Mouse (Mus musculus) urinary bladder, postnatal 14 days (tissue): Measurements from ENCODE around the gene Cpsf4l.
A peak's percentile ranks its signal among the peaks of the same experiment; 100 is the strongest.
"Not testable (repeated sequence)": the region's sequence is repeated elsewhere in the genome, so short reads cannot be mapped to it uniquely, and the experiment has no call there.

ENCODE experiments used
- DNase-seq: peaks from one replicate; pipeline ENCODE4 v3.0.0; 2021; ENCODE audit warnings: low spot score

The Cpsf4l gene

DNA sequence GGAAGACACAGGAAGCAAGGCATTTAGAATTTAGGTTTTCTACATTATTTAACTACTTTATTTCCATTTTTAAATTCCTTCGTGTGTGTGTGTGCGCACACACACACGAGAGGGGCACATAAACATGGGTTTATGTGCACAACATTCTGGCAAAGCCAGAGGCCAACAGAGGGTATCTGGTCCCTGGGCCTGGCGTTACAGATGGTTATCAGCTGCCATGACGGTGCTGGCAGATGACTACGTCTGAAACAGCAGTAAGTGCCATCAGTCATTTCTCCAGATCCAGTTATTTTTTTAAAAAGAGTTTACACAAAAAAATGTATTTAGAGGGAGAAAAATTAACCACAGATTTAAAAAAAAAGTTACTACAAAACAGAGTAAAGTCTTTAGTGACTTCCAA lies 43.6 kb downstream of the Cpsf4l start:
- DNase-seq, result no peak

DNA sequence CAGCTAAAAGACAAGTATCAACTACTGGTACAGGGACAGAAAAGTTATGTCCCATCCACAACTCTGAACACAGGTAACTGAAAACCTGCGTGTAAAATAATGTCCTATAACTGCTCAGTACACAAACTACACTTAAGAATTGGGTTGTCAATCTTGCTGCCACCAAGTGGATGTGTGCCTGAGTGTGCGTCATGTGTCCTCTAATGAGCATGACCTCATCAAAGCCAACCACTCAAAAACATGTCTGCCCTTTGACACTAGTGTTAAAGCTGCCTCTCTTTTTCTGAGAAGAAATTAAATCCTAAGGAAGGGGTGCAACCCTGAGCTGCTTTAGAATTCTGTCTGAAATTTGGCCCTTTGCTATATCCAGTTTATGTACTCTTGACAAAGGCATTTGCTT lies 45.5 kb downstream of the Cpsf4l start:
- DNase-seq, result no peak

DNA sequence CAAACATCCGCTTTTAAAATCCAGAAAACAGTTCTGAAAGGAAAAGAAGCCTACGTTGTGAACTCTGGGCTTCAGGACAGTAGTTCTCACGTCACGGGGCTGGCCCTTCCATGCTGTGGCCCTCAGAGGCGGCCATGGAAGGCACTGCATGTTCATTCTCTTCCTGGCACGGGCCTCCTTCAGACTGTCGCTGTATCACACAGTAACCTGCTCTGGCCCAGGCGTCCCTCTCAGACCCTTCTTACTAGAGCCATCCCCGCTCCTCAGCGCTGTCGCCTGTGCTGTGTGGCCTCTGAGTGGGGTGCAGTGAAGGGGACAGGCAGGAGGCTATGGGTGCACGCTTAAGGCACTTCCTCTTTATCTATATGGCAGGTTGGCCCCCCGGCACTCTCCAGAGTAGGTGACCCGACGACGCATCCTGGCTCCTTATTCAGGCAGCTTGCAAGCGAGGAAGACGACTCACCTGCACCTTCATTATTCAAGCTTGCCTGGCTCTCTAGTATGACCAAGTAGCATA lies 47.9 kb downstream of the Cpsf4l start:
- DNase-seq, result no peak

DNA sequence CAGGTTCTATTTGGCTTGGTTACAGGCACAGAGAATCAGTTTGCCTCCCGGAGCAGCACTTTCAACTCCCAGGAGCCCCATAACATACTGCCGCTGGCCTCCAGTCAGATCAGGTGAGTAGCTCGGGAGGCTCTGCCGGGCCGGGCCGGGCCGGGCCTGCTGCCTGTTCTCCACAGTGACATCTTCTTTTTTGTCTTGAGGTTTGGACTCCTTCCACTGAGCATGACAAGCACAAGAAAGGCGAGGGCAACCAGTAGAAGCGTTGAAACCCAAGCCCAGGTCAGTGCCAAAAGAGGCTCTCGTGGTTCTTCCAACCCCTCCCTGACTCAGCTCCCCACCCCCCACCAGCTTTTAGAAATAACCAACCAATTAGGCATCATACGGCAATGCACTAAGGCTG lies 48.9 kb downstream of the Cpsf4l start:
- no peak for DNase-seq

DNA sequence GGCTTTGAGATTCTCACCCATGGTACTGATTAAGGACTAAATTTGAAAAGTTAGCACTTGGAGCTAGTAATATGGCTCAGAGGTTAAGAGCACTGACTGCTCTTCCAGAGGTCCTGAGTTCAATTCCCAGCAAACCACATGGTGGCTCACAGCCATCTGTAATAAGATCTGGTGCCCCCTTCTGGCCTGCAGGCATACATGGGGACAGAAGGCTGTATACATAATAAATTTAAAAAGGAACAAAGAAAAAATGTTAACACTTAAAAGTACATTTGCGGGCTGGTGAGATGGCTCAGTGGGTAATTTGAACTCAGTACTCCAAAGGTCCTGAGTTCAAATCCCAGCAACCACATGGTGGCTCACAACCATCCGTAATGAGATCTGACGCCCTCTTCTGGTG lies 49.6 kb downstream of the Cpsf4l start:
- DNase-seq, result not testable (repeated sequence)

DNA sequence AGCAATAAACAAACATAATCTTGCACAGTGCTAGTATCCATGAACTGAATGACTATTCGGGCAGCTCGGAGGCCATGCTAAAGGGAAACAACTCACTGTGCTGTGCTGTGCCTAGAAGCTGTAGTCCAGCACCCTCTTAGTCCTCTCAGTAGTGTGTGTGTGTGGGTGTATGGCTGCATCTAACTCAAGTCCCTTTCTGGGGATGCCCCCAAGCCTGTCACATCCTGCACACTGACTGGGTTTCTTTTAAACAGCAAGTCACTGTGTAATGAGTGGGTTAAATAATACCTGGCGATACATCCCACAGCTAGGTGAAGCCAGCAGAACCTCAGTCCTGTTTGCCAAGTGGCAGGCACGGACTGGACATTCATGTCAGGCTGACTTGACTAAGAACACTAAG lies 51.1 kb downstream of the Cpsf4l start:
- DNase-seq, result no peak

DNA sequence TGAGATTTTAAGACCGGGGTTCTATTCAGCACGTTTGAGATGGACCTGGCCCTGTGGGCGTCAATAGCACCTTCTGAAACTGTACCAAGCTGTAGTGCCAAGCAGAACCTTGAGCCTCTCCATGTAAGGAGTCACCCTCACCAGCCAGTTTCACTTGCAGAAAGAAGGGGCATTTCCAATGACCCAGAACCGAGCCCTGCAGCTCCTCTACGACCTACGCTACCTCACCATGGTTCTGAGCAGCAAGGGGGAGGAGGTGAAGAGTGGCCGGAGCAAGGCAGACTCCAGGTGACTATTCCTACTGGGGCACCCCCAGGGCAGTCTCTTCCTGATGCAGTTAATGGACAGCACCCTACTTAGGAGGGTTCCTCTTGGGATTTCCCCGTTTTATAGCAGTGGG lies 51.5 kb downstream of the Cpsf4l start:
- DNase-seq, result no peak

DNA sequence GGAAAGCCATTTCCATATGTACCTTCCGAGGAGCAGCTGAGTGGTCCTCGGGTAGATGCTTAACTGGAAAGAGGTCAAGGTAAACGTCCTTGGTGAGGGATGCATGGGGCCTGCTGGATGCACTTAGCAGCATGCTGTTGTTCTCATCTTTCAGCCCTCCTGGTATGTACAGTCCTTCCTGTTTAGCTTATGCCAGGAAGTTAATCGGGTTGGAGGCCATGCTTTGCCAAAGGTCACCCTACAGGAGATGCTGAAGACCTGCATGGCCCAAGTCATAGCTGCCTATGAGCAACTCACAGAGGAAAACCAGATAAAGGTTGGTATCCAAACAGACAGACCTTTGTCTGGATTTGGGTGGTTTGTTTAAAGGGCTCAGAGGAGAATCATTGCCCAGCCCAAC lies 52.6 kb downstream of the Cpsf4l start:
- DNase-seq, result no peak

DNA sequence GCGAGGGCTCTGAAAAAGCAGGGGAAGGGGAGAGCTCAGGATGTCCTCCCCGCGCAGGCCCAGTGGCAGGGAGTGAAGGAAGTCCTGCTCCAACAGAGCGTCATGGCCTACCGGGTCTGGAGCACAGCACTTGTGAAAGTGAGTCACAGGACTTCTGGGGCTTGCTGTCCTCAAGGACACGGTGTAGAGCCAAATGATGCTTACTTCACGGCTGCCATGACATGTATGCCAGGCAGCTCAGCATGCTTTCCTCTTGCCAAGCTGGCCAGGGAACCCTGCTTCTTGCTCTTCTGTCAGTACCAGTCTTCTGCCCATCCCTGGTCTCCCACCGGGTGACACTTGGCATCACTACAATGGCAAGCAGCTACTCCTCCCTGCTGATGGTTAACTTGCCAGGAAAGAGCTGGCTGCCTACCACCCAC lies 53.3 kb downstream of the Cpsf4l start:
- DNase-seq, result no peak

DNA sequence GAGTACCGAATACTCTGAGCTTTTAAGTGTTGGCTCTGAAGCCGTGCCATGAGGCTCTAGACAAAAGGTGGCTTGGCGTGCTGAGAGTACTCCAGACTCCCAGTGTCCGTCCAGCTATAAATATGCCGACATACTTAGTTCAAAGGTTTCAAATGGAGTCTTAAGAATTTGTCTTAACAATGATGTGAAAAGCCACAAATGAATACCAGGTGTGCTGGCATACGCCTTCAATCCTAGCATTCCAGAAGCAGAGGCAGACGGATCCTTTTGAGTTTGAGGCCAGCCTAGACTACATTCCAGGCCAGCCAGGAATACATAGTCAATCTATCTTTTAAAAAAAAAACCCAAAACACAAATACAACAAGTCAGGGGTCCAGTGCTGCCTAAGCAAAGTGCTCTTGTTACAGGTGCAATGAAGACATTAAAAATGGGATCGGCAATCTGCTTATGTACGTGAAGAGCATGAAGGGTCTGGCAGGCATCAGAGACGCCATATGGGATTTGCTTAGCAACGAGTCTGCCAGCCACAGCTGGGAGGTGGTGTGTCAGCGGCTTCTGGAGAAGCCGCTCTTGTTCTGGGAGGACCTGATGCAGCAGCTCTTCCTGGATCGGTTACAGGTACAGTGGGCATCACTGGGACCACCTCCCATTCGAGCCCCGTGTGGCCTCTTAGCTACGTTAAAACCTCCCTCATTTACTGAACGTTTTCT lies 55.1 kb downstream of the Cpsf4l start:
- DNase-seq, result no peak

DNA sequence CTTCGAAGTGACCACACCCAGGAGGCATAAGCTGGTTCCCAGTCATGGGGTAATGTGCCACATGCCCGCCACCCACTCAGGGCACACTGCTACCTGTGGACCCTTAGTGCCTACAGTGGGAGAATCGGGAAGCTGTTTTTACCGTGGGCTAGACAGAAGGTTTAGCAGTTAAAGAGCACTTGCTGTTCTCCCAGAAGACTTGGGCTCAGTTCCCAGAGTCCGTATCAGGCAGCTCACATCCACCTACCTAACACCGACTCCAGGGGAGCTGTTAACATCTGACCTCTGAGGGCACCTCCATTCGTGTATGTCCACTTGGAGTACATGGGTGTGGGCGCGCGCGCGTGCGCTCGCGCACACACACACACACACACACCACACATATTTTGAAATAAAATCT lies 55.7 kb downstream of the Cpsf4l start:
- no peak for DNase-seq

DNA sequence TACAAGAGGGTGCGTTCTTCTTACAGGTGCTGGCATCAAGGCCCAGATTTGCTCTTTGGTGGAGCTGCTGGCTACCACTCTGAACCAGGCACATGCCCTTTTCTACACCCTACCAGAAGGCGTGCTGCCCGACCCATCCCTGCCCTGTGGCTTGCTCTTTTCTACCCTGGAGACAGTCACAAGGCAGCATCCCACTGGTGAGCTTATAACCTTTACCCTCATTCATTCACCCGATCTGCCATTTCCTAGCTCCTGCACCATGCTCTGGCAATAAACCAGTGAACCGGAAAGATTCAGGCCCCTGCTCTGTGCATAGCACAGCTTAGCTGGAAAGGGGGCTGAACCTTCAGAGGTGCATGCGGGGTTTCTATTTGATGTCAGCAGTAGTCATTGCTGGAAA lies 57.3 kb downstream of the Cpsf4l start:
- DNase-seq, result no peak

DNA sequence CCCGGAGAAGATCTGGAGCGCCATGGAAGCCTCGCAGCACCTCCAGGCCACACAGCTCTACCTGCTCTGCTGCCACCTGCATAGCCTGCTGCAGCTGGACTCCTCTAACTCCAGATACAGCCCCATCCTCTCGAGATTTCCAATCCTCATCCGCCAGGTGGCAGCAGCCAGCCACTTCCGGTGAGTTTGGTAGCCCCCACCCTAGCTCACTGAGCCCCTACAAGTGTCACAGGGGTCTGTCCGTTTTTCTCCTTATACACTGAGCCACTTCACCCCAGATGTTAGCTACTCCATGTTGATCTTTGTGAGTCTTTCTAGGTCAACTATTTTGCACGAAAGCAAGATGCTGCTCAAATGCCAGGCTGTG lies 57.9 kb downstream of the Cpsf4l start:
- peak; percentile 35 for DNase-seq

DNA sequence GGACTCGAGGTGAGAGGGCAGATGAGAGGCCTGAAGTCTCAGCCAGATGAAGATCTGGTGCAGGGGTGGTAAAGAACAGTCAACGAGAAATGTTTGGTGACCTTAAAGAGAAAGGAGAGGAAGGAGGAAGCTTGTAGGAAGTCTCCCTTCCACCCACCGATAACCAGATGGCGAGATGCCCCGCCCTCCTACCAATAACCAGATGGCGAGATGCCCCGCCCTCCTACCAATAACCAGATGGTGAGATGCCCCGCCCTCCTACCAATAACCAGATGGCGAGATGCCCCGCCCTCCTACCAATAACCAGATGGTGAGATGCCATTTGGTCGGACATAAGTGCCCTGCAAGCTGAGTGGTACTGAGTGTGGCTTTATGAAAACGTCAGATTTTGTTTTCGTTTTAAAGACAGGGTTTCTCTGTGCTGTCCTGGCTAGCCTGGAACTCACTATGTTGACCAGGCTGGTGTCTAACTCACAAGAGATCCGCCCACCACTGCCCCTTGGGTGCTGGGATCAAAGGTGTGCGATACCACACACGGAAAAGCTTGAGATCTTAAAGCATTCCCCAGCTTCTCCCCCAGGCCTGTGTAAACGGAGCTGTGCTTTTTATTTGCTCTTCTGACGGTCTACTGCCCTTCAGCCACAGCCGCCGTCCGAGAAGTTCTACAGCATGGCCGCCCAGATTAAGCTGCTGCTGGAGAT lies 58.5 kb downstream of the Cpsf4l start:
- no peak for DNase-seq

DNA sequence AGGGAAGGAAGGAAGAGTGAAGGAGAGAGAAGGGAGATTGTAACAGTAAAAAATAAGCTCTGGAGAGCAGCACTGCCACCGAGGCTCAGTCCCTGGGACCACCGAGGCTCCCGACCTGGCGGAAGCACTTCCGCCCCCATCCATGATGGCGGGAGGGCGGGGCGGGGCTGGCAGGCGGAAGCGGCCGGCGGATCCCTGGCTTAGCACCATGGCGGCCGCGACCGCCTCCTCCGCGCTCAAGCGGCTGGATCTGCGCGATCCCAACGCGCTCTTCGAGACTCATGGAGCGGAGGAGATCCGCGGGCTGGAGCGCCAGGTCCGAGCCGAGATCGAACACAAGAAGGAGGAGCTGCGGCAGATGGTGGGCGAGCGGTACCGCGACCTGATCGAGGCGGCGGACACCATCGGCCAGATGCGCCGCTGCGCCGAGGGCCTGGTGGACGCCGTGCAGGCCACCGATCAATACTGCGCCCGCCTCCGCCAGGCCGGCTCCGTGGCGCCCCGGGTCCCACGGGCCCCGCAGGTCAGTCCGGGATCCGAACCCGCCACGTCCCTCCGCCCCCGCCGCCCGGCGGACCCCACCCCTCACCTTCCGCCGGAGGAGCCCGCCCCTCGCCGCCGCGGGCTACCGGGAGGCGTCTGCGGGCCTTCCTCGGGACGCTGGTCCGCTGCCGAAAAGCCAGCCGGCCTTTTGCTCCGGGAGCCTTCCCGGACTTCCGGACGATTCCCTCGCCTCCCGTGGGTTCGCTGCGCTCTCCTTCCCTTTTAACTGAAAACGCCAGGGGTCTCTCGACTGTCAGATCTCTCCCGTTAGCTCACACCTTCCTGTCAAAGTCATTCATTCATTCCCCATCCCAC lies 60.2 kb downstream of the Cpsf4l start, which contains the start of gene Slc39a11:
Gene Slc39a11, minus strand, starts transcription at position 727 of the 858 bp plus-strand sequence.
- peak; percentile 67 for DNase-seq

DNA sequence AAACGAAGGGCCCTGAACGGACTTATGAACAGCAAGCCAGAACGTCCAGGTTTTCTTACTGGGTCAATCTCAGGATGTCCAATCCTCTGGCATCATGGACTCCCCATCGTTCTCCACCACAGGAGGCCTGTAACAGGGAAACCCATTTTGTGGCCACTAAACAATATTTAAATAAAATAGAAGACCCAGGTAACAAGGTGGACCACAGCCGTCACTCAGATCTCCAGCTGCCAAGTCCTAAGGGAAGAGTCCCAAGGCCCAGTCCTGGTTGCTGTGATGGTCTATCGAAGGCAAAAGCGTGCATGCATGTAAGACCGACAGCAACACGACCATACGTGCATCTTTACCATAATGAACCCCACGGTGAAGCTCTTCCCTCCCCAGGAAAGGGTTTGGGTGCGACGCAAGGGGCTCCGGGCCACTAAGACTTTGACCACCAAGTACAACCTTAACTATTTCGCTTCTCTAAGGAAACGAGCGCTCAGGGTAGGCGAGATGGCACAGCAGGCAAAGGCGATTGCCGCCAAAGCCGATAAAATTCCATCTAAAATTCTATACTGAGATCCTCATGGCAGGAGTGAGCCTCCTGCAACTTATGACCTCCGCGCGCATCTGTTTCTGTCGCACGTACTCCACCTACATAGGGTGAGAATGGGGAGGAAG lies 61.0 kb downstream of the Cpsf4l start, which contains the start of gene Cog1:
Gene Cog1, plus strand, starts transcription at position 480 of the 663 bp plus-strand sequence.
- no peak for DNase-seq
